Mouse (Mus musculus): ENCODE data around the gene Gm11032.

DNA sequence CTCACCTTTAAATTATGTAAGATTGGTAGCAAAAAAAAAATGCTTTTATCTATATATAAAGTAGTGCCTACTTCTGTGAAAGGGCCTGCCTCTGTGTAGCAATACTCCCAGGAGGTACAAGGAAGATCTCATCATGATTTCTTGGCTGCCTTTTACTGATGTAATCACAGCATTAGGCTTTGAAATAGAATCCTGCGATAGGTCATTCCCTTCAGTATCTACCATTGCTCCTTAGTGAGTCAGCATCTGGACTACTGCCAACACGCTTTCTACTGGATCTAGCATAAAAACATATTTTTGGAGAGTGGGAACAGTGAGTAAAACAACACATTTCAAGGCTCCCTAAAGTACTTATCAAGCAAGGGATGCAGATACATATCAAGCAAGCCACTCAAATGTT is 41.2 kb upstream of the Gm11032 start:
- no peak for TF ChIP-seq CTCF (IDR thresholded peaks at IDR 0.05)
- no peak for TF ChIP-seq EP300 (IDR thresholded peaks at IDR 0.05)
